Mouse (Mus musculus) limb, embryonic 15.5 days (tissue): ENCODE measurements around the gene Rbfox2. TPM values are rescaled to one million over a fixed set of nuclear protein-coding genes. Genes with fewer than 3 reads are reported as not detected.
A peak's percentile ranks its signal among the peaks of the same experiment; 100 is the strongest.

ENCODE experiments used
- ATAC-seq: fragments of 200-750 bp; cut with Nextera tagmentation; 2 replicates; pipeline ENCODE4 v1.8.0; 2017; ENCODE audit warnings: low read depth, moderate TSS enrichment; ENCODE audit not compliant: insufficient number of reproducible peaks, low FRiP score, low TSS enrichment
- H3K27ac ChIP-seq: fragments of 300-500 bp; sonication (generic); 2 replicates; pipeline ENCODE4 v1.5.1; 2015; ENCODE audit warnings: moderate library complexity, mild to moderate bottlenecking, inconsistent platforms
- H3K27me3 ChIP-seq: fragments of 300-500 bp; sonication (generic); 2 replicates; pipeline ENCODE4 v1.6.1; 2015; ENCODE audit warnings: inconsistent platforms
- H3K36me3 ChIP-seq: fragments of 300-500 bp; sonication (generic); 2 replicates; pipeline ENCODE4 v1.6.1; 2015; ENCODE audit warnings: inconsistent platforms
- H3K4me1 ChIP-seq: fragments of 300-500 bp; sonication (generic); 2 replicates; pipeline ENCODE4 v1.6.1; 2015; ENCODE audit warnings: inconsistent platforms
- H3K4me2 ChIP-seq: fragments of 300-500 bp; sonication (generic); 2 replicates; pipeline ENCODE4 v1.6.1; 2015; ENCODE audit warnings: mild to moderate bottlenecking, inconsistent platforms
- H3K4me3 ChIP-seq: fragments of 300-500 bp; sonication (generic); 2 replicates; pipeline ENCODE4 v1.5.1; 2015; ENCODE audit warnings: mild to moderate bottlenecking, inconsistent platforms
- H3K9ac ChIP-seq: fragments of 300-500 bp; sonication (generic); 2 replicates; pipeline ENCODE4 v1.6.1; 2015; ENCODE audit warnings: inconsistent platforms
- H3K9me3 ChIP-seq: fragments of 300-500 bp; sonication (generic); 2 replicates; pipeline ENCODE4 v1.6.1; 2016; ENCODE audit warnings: inconsistent platforms
- WGBS: fragments of 180-500 bp; shearing (Covaris S2); methylation state at CpG from one replicate; pipeline ENCODE4 v1.1.7; 2015; 5-methylcytosine and 5-hydroxymethylcytosine counted together
- polyA plus RNA-seq: library from polyadenylated mRNA; unstranded; fragments of >200 nt; fragmentation: Nextera tagmentation; extraction: Ambion mirVana; gene quantifications from 2 replicates; pipeline ENCODE4 v1.2.1, GENCODE M21; 2015

Rbfox2 gene
- polyA plus RNA-seq, 1 experiment from 2014 or later = 73.2 TPM

- Histone ChIP-seq H3K4me1 (peaks cover 6% of the 10 kb centered on the region; the same call in 1 of the 2 replicates), H3K9me3 (no peaks in the 10 kb centered on the region), H3K27ac (no peak overlapping the region), H3K27me3 (no peaks in the 10 kb centered on the region), H3K4me2 (no peak overlapping the region), H3K4me3 (no peak overlapping the region), H3K36me3 (no peaks in the 10 kb centered on the region), H3K9ac (no peak overlapping the region)
- no peak for ATAC-seq
- 40% methylated on average over 10 of the region's 10 CpGs for WGBS
These were observed 261.2 kb downstream of the Rbfox2 start for GRCm38 (mm10) chr15:77045609-77046008.

- Histone ChIP-seq H3K27me3 (no peaks in the 10 kb centered on the region), H3K4me2 (no peak within 1 kb of the TSS), H3K9me3 (no peaks in the 10 kb centered on the region), H3K36me3 (no peaks in the 10 kb centered on the region), H3K9ac (no peak within 1 kb of the TSS), H3K4me3 (no peak within 1 kb of the TSS), H3K4me1 (peaks cover 12% of the 10 kb centered on the region), H3K27ac (no peak within 1 kb of the TSS)
- 77% methylated on average over 12 of the region's 12 CpGs for WGBS
- ATAC-seq = no peak
These were observed 262.0 kb downstream of the Rbfox2 start, which contains the start of gene Apol6 for GRCm38 (mm10) chr15:77044597-77045320. Gene Apol6, plus strand, starts transcription at chr15:77044729.

GRCm38 (mm10) chr15:77040784-77041183 lies 266.0 kb downstream of the Rbfox2 start:
- peaks cover 45% of the 10 kb centered on the region for H3K4me1 ChIP-seq

GRCm38 (mm10) chr15:77039211-77039700 lies 267.5 kb downstream of the Rbfox2 start:
- H3K27ac ChIP-seq = 0 out of 2 replicates have a peak overlapping the region, but pooled peaks have one; percentile 11
- 67% methylated on average over 9 of the region's 9 CpGs for WGBS
- H3K9ac ChIP-seq = no peak overlapping the region
- H3K4me3 ChIP-seq = no peak overlapping the region
- no peaks in the 10 kb centered on the region for H3K36me3 ChIP-seq
- H3K4me2 ChIP-seq = no peak overlapping the region
- peaks cover 56% of the 10 kb centered on the region for H3K4me1 ChIP-seq
- no peaks in the 10 kb centered on the region for H3K27me3 ChIP-seq
- H3K9me3 ChIP-seq = no peaks in the 10 kb centered on the region
- ATAC-seq = no peak

More at GRCm38 (mm10) chr15:77040784-77041183, 266.0 kb downstream of the Rbfox2 start:
- Histone ChIP-seq H3K4me2 (no peak overlapping the region), H3K36me3 (no peaks in the 10 kb centered on the region), H3K27ac (0 out of 2 replicates have a peak overlapping the region, but pooled peaks have one; percentile 27), H3K9me3 (no peaks in the 10 kb centered on the region), H3K27me3 (no peaks in the 10 kb centered on the region), H3K9ac (no peak overlapping the region), H3K4me3 (no peak overlapping the region)
- ATAC-seq = no peak
- WGBS = 77% methylated on average over 3 of the region's 3 CpGs

GRCm38 (mm10) chr15:77037278-77038161 lies 269.3 kb downstream of the Rbfox2 start:
- H3K4me2 ChIP-seq = peak overlapping the region; percentile 17
- peaks cover 56% of the 10 kb centered on the region for H3K4me1 ChIP-seq
- 16% methylated on average over 11 of the region's 11 CpGs for WGBS
- no peak overlapping the region for H3K9ac ChIP-seq
- H3K9me3 ChIP-seq = no peaks in the 10 kb centered on the region
- H3K27ac ChIP-seq = peak overlapping the region; percentile 97
- peak; percentile 89 for ATAC-seq
- no peaks in the 10 kb centered on the region for H3K36me3 ChIP-seq
- H3K4me3 ChIP-seq = no peak overlapping the region
- no peaks in the 10 kb centered on the region for H3K27me3 ChIP-seq

GRCm38 (mm10) chr15:77036989-77037277 lies 269.9 kb downstream of the Rbfox2 start:
- no peaks in the 10 kb centered on the region for H3K9me3 ChIP-seq
- H3K9ac ChIP-seq = no peak overlapping the region
- peak overlapping the region; percentile 17; the same call in 1 of the 2 replicates for H3K4me2 ChIP-seq
- peak; percentile 70 for ATAC-seq
- peak overlapping the region; percentile 97 for H3K27ac ChIP-seq
- no peaks in the 10 kb centered on the region for H3K27me3 ChIP-seq
- H3K4me1 ChIP-seq = peaks cover 56% of the 10 kb centered on the region
- H3K4me3 ChIP-seq = no peak overlapping the region
- no peaks in the 10 kb centered on the region for H3K36me3 ChIP-seq
- WGBS = 14% methylated on average over 2 of the region's 2 CpGs

GRCm38 (mm10) chr15:77036320-77036988 lies 270.4 kb downstream of the Rbfox2 start:
- peak; percentile 86 for ATAC-seq
- 39% methylated on average over 11 of the region's 11 CpGs for WGBS
- H3K4me2 ChIP-seq = peak overlapping the region; percentile 17; the same call in 1 of the 2 replicates
- H3K27me3 ChIP-seq = no peaks in the 10 kb centered on the region
- no peaks in the 10 kb centered on the region for H3K36me3 ChIP-seq
- H3K4me1 ChIP-seq = peaks cover 56% of the 10 kb centered on the region
- no peak overlapping the region for H3K9ac ChIP-seq
- no peaks in the 10 kb centered on the region for H3K9me3 ChIP-seq
- no peak overlapping the region for H3K4me3 ChIP-seq
- peak overlapping the region; percentile 97 for H3K27ac ChIP-seq

GRCm38 (mm10) chr15:77035643-77036042 lies 271.2 kb downstream of the Rbfox2 start:
- Histone ChIP-seq H3K27me3 (no peaks in the 10 kb centered on the region), H3K4me3 (no peak overlapping the region), H3K27ac (peak overlapping the region; percentile 97), H3K4me2 (no peak overlapping the region), H3K9me3 (no peaks in the 10 kb centered on the region), H3K9ac (no peak overlapping the region), H3K36me3 (no peaks in the 10 kb centered on the region), H3K4me1 (peaks cover 59% of the 10 kb centered on the region)
- no peak for ATAC-seq
- 55% methylated on average over 3 of the region's 3 CpGs for WGBS

- Histone ChIP-seq H3K4me1 (peaks cover 54% of the 10 kb centered on the region), H3K4me2 (no peak overlapping the region), H3K27ac (0 out of 2 replicates have a peak overlapping the region, but pooled peaks have one; percentile 22)
These were observed 272.3 kb downstream of the Rbfox2 start for GRCm38 (mm10) chr15:77034526-77034925.

GRCm38 (mm10) chr15:77031271-77031670 lies 275.5 kb downstream of the Rbfox2 start:
- ATAC-seq = no peak
- Histone ChIP-seq H3K27ac (no peak overlapping the region), H3K27me3 (no peaks in the 10 kb centered on the region), H3K4me3 (no peak overlapping the region), H3K36me3 (no peaks in the 10 kb centered on the region), H3K4me1 (peaks cover 41% of the 10 kb centered on the region), H3K9me3 (no peaks in the 10 kb centered on the region), H3K4me2 (no peak overlapping the region), H3K9ac (no peak overlapping the region)
- 33% methylated on average over 3 of the region's 3 CpGs for WGBS

More at GRCm38 (mm10) chr15:77034526-77034925, 272.3 kb downstream of the Rbfox2 start:
- no peak overlapping the region for H3K4me3 ChIP-seq
- H3K27me3 ChIP-seq = no peaks in the 10 kb centered on the region
- 69% methylated on average over 6 of the region's 6 CpGs for WGBS
- H3K36me3 ChIP-seq = no peaks in the 10 kb centered on the region
- no peak for ATAC-seq
- H3K9ac ChIP-seq = no peak overlapping the region
- H3K9me3 ChIP-seq = no peaks in the 10 kb centered on the region

GRCm38 (mm10) chr15:77029331-77029991 lies 277.3 kb downstream of the Rbfox2 start:
- Histone ChIP-seq H3K9me3 (no peaks in the 10 kb centered on the region), H3K27ac (peak overlapping the region; percentile 84), H3K36me3 (no peaks in the 10 kb centered on the region), H3K4me1 (peaks cover 28% of the 10 kb centered on the region), H3K4me2 (peak overlapping the region; percentile 36), H3K9ac (no peak overlapping the region), H3K4me3 (peak overlapping the region; percentile 8; the same call in 1 of the 2 replicates), H3K27me3 (no peaks in the 10 kb centered on the region)
- WGBS = 23% methylated on average over 7 of the region's 7 CpGs
- ATAC-seq = peak; percentile 60
